Mouse (Mus musculus) intestine, embryonic 14.5 days (tissue): ENCODE results near the gene Pja2. TPM values are rescaled to one million over a fixed set of nuclear protein-coding genes. Genes with fewer than 3 reads are reported as not detected.
"Not testable (repeated sequence)": the region's sequence is repeated elsewhere in the genome, so short reads cannot be mapped to it uniquely, and the experiment has no call there.

Source experiments
- ATAC-seq: fragments of 200-750 bp; cut with Nextera tagmentation; replicated peaks from 2 replicates; pipeline ENCODE4 v1.8.0; 2017; ENCODE audit warnings: low read depth, moderate number of reproducible peaks, moderate TSS enrichment, moderate library complexity; ENCODE audit not compliant: low FRiP score, low TSS enrichment
- DNase-seq: peaks from one replicate; pipeline ENCODE4 v3.0.0-alpha.2; 2018; ENCODE audit warnings: low spot score
- H3K27ac ChIP-seq: fragments of 300-500 bp; sonication (generic); 2 replicates; pipeline ENCODE4 v1.5.1; 2014; ENCODE audit warnings: low read depth, mild to moderate bottlenecking, control low read depth
- H3K27me3 ChIP-seq: fragments of 300-500 bp; sonication (generic); replicated peaks from 2 replicates; pipeline ENCODE4 v1.6.1; 2014; ENCODE audit warnings: low read length, control low read depth; ENCODE audit not compliant: control insufficient read depth, insufficient read depth
- H3K36me3 ChIP-seq: fragments of 300-500 bp; sonication (generic); 2 replicates; pipeline ENCODE4 v1.6.1; 2014; ENCODE audit warnings: low read length, control low read depth; ENCODE audit not compliant: control insufficient read depth, insufficient read depth
- H3K4me1 ChIP-seq: fragments of 300-500 bp; sonication (generic); replicated peaks from 2 replicates; pipeline ENCODE4 v1.6.1; 2014; ENCODE audit warnings: low read length, control low read depth, mixed read lengths; ENCODE audit not compliant: control insufficient read depth, insufficient read depth
- H3K4me2 ChIP-seq: fragments of 300-500 bp; sonication (generic); 2 replicates; pipeline ENCODE4 v1.6.1; 2014; ENCODE audit warnings: low read length
- H3K4me3 ChIP-seq: fragments of 300-500 bp; sonication (generic); 2 replicates; pipeline ENCODE4 v1.5.1; 2014; ENCODE audit warnings: low read depth, low read length, control low read depth, mixed read lengths
- H3K9ac ChIP-seq: fragments of 300-500 bp; sonication (generic); 2 replicates; pipeline ENCODE4 v1.6.1; 2014; ENCODE audit warnings: mild to moderate bottlenecking, low read length
- H3K9me3 ChIP-seq: fragments of 300-500 bp; sonication (generic); 2 replicates; pipeline ENCODE4 v1.6.1; 2016; ENCODE audit warnings: low read length, control low read depth; ENCODE audit not compliant: control insufficient read depth
- WGBS: fragments of 180-500 bp; shearing (Covaris S2); extraction: QIAGEN DNeasy Blood & Tissue Kit; methylation state at CpG from one replicate; pipeline ENCODE4 v1.1.7; 2014; 5-methylcytosine and 5-hydroxymethylcytosine counted together
- microRNA-seq: library from miRNA; unstranded; fragments of <30 nt; microRNA quantifications from one replicate; pipeline ENCODE4, GENCODE M21; 2016
- polyA plus RNA-seq: library from polyadenylated mRNA; unstranded; fragments of >200 nt; fragmentation: Nextera tagmentation; extraction: Ambion mirVana; gene quantifications from 2 replicates; pipeline ENCODE4 v1.2.1, GENCODE M21; 2014

Gene Pja2
- polyA plus RNA-seq, 1 experiment from 2014 or later, result 70.2 TPM

- ATAC-seq, H3K27ac ChIP-seq, H3K4me3 ChIP-seq, DNase-seq, H3K4me1 ChIP-seq, H3K9ac ChIP-seq, H3K9me3 ChIP-seq, H3K27me3 ChIP-seq, H3K36me3 ChIP-seq, H3K4me2 ChIP-seq: not testable (repeated sequence)
- 90% methylated on average over 4 of the region's 4 CpGs for WGBS
Observed at GRCm38 (mm10) chr17:64231637-64232036, 100.1 kb downstream of the Pja2 start.

GRCm38 (mm10) chr17:64231172-64231571 is 100.5 kb downstream of the Pja2 start:
- H3K9me3 ChIP-seq, result no peaks in the 10 kb centered on the region
- H3K4me2 ChIP-seq, result no peak overlapping the region
- no peak overlapping the region for H3K4me3 ChIP-seq
- H3K36me3 ChIP-seq, result no peaks in the 10 kb centered on the region
- ATAC-seq, result no peak
- H3K9ac ChIP-seq, result no peak overlapping the region
- H3K27ac ChIP-seq, result no peak overlapping the region
- H3K27me3 ChIP-seq, result no peaks in the 10 kb centered on the region
- WGBS, result 79% methylated on average over 8 of the region's 8 CpGs
- no peaks in the 10 kb centered on the region for H3K4me1 ChIP-seq
- DNase-seq, result no peak

Small RNAs within 50 kb of the gene (microRNA-seq; reads per million reads assigned to microRNA genes)
- not detected for gene Gm24194
